Comparison of ENCODE assay signal across 30 mouse cellular contexts in genomic region chr11:121667541-121667940, GRCm38 (mm10).
"Had no signal": no experiment of that assay in that cellular context is flagged by ENCODE, and none has a peak within 500 bp of the region (broad histone marks: within the 10 kb centered on the region; RNA-seq: fewer than 3 reads in every experiment).

No protein-coding gene starts in this region.

- H3K27me3 ChIP-seq: limb, embryonic 12.5 days; limb, embryonic 13.5 days; limb, embryonic 15.5 days; liver, embryonic 12.5 days; liver, embryonic 13.5 days; liver, embryonic 15.5 days; lung, embryonic 15.5 days; megakaryocyte, embryonic 14.5 days; midbrain, embryonic 12.5 days; midbrain, embryonic 13.5 days; midbrain, embryonic 15.5 days had no signal

- H3K4me2 ChIP-seq: limb, embryonic 12.5 days; limb, embryonic 13.5 days; limb, embryonic 15.5 days; liver, embryonic 11.5 days; liver, embryonic 12.5 days; liver, embryonic 13.5 days; liver, embryonic 15.5 days; lung, embryonic 14.5 days; lung, embryonic 15.5 days; midbrain, embryonic 12.5 days; midbrain, embryonic 13.5 days; midbrain, embryonic 15.5 days had no signal

- H3K36me3 ChIP-seq: liver, embryonic 15.5 days; lung, embryonic 15.5 days; midbrain, embryonic 15.5 days had no signal

- H3K4me3 ChIP-seq: left cerebral cortex, adult 2 months; limb, embryonic 10.5 days; limb, embryonic 12.5 days; limb, embryonic 13.5 days; limb, embryonic 15.5 days; liver, embryonic 12.5 days; liver, embryonic 13.5 days; liver, embryonic 15.5 days; lung, embryonic 15.5 days; megakaryocyte, embryonic 14.5 days; midbrain, embryonic 12.5 days; midbrain, embryonic 13.5 days; midbrain, embryonic 15.5 days; myocyte had no signal

- H3K4me1 ChIP-seq: limb, embryonic 12.5 days had no signal

- DNase-seq: left cerebral cortex, postnatal 4 days; liver; liver, embryonic 13.5 days; liver, postnatal 0 days; lung, adult 18-20 months; lung, adult 2 months; lung, embryonic 14.5 days; lung, postnatal 10 days; lung, postnatal 14 days; lung, postnatal 36 days; lung, postnatal 4 days; midbrain, embryonic 14.5 days had no signal

- H3K27ac ChIP-seq: left cerebral cortex, adult 2 months; limb, embryonic 10.5 days; limb, embryonic 12.5 days; limb, embryonic 13.5 days; limb, embryonic 15.5 days; liver, embryonic 12.5 days; liver, embryonic 13.5 days; liver, embryonic 14.5 days; liver, embryonic 15.5 days; lung, embryonic 15.5 days; macrophage; midbrain, embryonic 12.5 days; midbrain, embryonic 13.5 days; midbrain, embryonic 15.5 days had no signal

- H3K9me3 ChIP-seq: limb, embryonic 10.5 days; limb, embryonic 12.5 days; limb, embryonic 13.5 days; limb, embryonic 15.5 days; liver, embryonic 12.5 days; liver, embryonic 13.5 days; liver, embryonic 15.5 days; lung, embryonic 15.5 days; megakaryocyte, embryonic 14.5 days; midbrain, embryonic 12.5 days; midbrain, embryonic 13.5 days; midbrain, embryonic 15.5 days had no signal

- ATAC-seq: liver, embryonic 12.5 days; liver, postnatal 0 days; lung, postnatal 0 days; midbrain, embryonic 13.5 days; midbrain, embryonic 15.5 days; midbrain, embryonic 16.5 days had no signal

- H3K9ac ChIP-seq: limb, embryonic 12.5 days; limb, embryonic 13.5 days; limb, embryonic 15.5 days; liver, embryonic 12.5 days; liver, embryonic 13.5 days; liver, embryonic 14.5 days; liver, embryonic 15.5 days; liver, postnatal 0 days; lung, embryonic 14.5 days; lung, embryonic 15.5 days; midbrain, embryonic 12.5 days; midbrain, embryonic 13.5 days; midbrain, embryonic 15.5 days had no signal
